Mouse (Mus musculus): ENCODE measurements at regions not wholly inside any gene's neighbourhood (a gene's known extent, or its start where the extent isn't known, plus 50 kb on each side); places are given as distances from the start of the nearest gene placed in this dataset.
A peak's percentile ranks its signal among the peaks of the same experiment; 100 is the strongest.

DNA sequence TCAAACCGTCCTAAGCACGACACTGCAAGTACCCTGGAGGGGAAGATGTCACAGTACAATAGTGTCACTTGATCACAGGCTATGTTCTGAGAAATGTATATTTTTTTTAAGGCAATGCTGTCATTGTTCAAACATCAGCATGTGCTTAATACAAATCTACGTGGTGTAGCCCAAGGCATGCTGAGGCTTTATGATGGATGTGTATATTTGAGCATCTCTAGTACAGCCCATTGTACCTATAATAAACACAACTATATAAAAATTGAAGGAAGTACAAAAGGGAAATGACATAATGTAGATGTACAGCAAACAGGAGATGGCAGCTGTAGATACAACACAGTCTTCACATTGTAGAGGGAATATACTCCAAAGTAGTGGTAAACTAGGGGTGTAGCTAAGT is 309.2 kb downstream of the Galc start:
- no peaks in the 10 kb centered on the region for H3K9me3 ChIP-seq
- H3K4me1 ChIP-seq: no peaks in the 10 kb centered on the region
- no peak overlapping the region for H3K27ac ChIP-seq (replicated peaks)
- 79% methylated on average over 3 of the region's 3 CpGs for WGBS
- H3K27me3 ChIP-seq (replicated peaks; ENCODE audit: low read depth, poor library complexity, severe bottlenecking): no peaks in the 10 kb centered on the region
- H3K36me3 ChIP-seq (replicated peaks): no peaks in the 10 kb centered on the region
- DNase-seq (ENCODE audit: low spot score): no peak
- no peak overlapping the region for H3K4me3 ChIP-seq

DNA sequence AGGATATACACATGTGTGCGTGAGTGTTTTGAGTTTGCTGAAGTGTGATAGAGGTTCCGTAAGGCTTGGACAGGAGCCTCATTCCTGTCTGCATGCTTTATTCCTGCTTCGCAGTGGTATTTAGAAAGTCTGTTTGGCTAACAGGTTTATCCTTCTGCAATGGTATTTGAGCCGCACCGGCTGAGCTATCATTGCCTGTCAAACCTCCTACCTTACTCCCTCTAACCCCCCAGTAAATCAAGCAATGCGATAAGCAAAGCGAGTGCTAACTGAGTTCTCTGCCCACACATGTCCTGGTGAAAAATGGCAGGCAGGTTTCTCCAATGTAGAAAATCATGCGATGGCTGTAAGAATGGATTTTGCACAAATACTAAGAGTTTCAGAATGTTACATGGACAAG is 311.8 kb downstream of the Galc start:
- no peak for DNase-seq (ENCODE audit: low spot score)
- Histone ChIP-seq H3K27me3 (replicated peaks; ENCODE audit: low read depth, poor library complexity, severe bottlenecking) (no peaks in the 10 kb centered on the region), H3K36me3 (replicated peaks) (no peaks in the 10 kb centered on the region), H3K4me3 (no peak overlapping the region), H3K9me3 (no peaks in the 10 kb centered on the region), H3K27ac (replicated peaks) (no peak overlapping the region), H3K4me1 (no peaks in the 10 kb centered on the region)
- 93% methylated on average over 8 of the region's 8 CpGs for WGBS

DNA sequence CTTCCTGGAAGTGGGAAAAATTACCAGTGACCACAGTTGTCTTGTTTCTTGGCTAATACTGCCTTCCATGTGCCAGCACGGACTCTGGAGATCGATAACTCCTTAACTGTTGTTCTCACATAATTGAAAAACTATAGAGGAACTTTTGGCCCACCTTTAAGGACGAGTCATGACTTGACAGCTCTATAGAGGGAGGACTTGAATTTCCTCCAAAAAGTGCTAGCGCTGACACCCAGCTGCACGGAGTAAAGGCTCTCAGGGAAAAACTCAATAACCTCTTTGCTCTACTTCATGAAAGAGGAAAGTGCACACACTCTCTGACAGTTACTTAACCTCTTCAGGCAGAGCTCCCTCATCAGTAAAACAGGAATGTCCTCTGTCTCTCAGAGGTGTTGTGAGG is 320.9 kb downstream of the Galc start:
- no peak overlapping the region for H3K4me3 ChIP-seq
- DNase-seq (ENCODE audit: low spot score): no peak
- H3K36me3 ChIP-seq (replicated peaks): no peaks in the 10 kb centered on the region
- no peaks in the 10 kb centered on the region for H3K4me1 ChIP-seq
- no peaks in the 10 kb centered on the region for H3K27me3 ChIP-seq (replicated peaks; ENCODE audit: low read depth, poor library complexity, severe bottlenecking)
- no peaks in the 10 kb centered on the region for H3K9me3 ChIP-seq
- no peak overlapping the region for H3K27ac ChIP-seq (replicated peaks)
- WGBS: 87% methylated on average over 5 of the region's 5 CpGs

DNA sequence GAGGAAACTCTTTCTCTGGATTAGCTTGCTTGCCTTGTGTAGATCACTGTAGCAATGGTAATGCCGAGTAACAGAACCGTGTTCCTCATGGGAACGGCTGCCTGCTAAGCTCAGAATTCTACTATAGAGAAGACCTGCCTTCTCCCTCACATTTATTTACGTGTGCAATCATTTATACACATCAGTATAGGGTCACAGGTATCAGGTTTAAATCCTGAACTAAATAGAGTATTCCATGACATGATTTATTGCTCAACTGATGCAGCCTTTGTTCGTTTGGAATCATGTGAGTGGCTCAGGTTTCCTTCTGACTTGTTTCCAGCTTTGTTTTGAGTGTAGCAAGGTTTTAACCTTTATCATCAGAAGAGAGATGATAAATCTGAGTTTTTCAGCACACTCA is 329.4 kb downstream of the Galc start:
- H3K4me3 ChIP-seq: no peak overlapping the region
- WGBS: 83% methylated on average over 5 of the region's 5 CpGs
- H3K36me3 ChIP-seq (replicated peaks): no peaks in the 10 kb centered on the region
- no peaks in the 10 kb centered on the region for H3K4me1 ChIP-seq
- no peaks in the 10 kb centered on the region for H3K9me3 ChIP-seq
- no peak for DNase-seq (ENCODE audit: low spot score)
- H3K27ac ChIP-seq (replicated peaks): no peak overlapping the region
- H3K27me3 ChIP-seq (replicated peaks; ENCODE audit: low read depth, poor library complexity, severe bottlenecking): no peaks in the 10 kb centered on the region

DNA sequence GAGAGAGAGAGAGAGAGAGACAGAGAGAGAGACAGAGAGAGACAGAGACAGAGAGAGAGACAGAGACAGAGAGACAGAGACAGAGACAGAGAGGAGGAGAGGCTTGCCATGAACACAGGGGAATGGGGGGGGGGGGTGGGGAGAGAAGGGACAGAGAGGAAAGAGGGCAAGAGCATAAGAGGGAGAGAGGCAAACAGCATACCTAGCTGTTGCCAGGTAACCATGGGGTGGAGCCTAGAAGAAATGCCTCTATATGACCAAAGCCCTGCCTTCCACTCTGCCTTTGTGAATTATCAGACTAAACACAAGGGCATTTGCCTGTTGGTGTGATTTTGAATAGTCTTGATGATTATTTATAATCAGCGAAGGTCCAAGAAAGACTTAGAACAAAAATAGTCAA is 332.2 kb downstream of the Galc start:
- H3K4me1 ChIP-seq: no peaks in the 10 kb centered on the region
- WGBS: 91% methylated on average over 1 of the region's 1 CpGs
- H3K36me3 ChIP-seq (replicated peaks): no peaks in the 10 kb centered on the region
- DNase-seq (ENCODE audit: low spot score): no peak
- H3K4me3 ChIP-seq: no peak overlapping the region
- no peaks in the 10 kb centered on the region for H3K9me3 ChIP-seq
- no peak overlapping the region for H3K27ac ChIP-seq (replicated peaks)
- H3K27me3 ChIP-seq (replicated peaks; ENCODE audit: low read depth, poor library complexity, severe bottlenecking): no peaks in the 10 kb centered on the region

DNA sequence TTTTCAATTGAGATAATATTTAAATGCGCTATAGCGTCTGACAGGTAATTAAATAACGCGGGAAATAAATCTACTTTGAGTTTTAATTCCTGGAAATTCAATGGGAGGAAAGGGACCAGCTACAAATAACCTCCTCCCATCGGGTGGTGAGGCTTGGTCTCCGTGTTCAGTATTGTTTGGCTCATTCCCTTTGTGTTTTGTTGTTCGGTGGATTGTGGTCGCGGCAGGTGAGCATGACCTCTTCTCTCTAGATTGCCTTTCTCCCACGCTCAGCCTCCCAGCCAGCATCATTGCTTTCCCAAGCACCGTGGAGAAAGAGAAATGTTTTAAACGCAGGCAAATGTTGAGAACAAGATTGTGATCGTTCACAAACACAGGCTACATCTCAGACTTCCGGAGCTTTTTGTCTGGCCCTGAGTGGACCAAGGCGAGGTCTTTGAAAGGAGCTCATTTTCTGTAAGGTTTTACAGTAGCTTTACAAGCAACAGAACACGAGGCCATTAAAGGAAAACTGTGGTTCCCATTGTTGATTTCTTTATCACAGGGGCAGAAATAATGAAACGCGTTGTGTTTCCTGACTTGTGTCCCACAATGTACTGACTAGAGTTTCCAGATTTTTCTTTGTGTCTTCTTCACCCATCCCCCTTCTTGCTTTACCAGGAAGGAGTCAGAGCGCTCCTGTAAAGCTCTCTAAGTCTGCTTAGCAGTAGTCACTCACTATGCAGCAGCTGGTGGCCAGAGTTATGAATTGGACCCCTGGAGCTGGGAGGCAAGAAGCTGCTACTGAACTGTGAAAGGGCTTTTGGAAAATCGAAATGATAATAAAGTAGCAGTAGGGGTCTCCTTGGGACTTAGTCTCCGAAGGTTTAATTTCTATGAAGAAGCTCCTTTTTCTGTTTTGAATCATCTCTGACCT is 337.7 kb downstream of the Galc start:
- Histone ChIP-seq H3K4me3 (no peak overlapping the region), H3K9me3 (no peaks in the 10 kb centered on the region), H3K4me1 (no peaks in the 10 kb centered on the region), H3K36me3 (replicated peaks) (no peaks in the 10 kb centered on the region), H3K27ac (replicated peaks) (no peak overlapping the region), H3K27me3 (replicated peaks; ENCODE audit: low read depth, poor library complexity, severe bottlenecking) (no peaks in the 10 kb centered on the region)
- no peak for DNase-seq (ENCODE audit: low spot score)
- 61% methylated on average over 21 of the region's 21 CpGs for WGBS

DNA sequence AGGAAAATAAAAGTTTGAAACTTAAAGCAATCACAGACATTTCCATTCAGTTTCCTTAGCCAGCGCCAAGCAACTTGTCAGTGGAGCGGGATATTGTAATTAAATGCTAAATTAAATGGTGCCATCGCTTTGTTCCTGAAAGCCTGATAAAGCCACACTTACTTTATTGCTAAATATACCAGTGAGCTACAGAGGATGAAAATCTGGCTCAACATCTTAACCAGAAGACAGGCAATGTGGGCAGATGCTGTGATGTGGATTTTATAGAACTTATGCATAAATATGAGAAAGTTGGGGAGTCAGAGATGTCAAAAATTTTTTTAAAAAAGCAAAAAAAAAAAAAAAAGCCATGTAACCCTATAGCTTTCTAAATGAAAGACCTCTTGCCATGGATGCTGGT is 340.8 kb downstream of the Galc start:
- no peaks in the 10 kb centered on the region for H3K27me3 ChIP-seq (replicated peaks; ENCODE audit: low read depth, poor library complexity, severe bottlenecking)
- WGBS: 93% methylated on average over 3 of the region's 3 CpGs
- no peaks in the 10 kb centered on the region for H3K36me3 ChIP-seq (replicated peaks)
- DNase-seq (ENCODE audit: low spot score): no peak
- no peak overlapping the region for H3K4me3 ChIP-seq
- H3K9me3 ChIP-seq: no peaks in the 10 kb centered on the region
- H3K4me1 ChIP-seq: no peaks in the 10 kb centered on the region
- H3K27ac ChIP-seq (replicated peaks): no peak overlapping the region

DNA sequence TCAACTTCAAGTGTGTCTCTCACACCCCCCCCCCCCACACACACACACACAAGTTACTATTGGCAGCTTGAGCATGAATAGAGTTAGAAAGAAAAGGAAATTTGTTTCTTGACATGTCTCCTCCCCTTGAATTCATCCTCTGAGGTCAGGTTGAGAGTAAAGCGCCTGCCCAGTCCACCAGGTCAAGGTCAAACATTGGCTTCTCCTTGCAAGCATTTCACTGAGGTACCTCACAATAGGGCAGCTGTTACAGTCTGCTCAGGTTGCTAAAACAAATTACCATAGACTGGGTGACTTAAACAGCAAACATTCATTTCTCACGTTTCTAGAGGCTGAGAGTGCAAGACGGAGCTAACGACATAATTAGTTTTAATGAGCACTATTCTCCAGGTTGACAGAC is 344.2 kb downstream of the Galc start:
- Histone ChIP-seq H3K36me3 (replicated peaks) (no peaks in the 10 kb centered on the region), H3K4me1 (no peaks in the 10 kb centered on the region), H3K27ac (replicated peaks) (no peak overlapping the region), H3K4me3 (no peak overlapping the region), H3K27me3 (replicated peaks; ENCODE audit: low read depth, poor library complexity, severe bottlenecking) (no peaks in the 10 kb centered on the region), H3K9me3 (no peaks in the 10 kb centered on the region)
- 68% methylated on average over 4 of the region's 4 CpGs for WGBS
- DNase-seq (ENCODE audit: low spot score): no peak

DNA sequence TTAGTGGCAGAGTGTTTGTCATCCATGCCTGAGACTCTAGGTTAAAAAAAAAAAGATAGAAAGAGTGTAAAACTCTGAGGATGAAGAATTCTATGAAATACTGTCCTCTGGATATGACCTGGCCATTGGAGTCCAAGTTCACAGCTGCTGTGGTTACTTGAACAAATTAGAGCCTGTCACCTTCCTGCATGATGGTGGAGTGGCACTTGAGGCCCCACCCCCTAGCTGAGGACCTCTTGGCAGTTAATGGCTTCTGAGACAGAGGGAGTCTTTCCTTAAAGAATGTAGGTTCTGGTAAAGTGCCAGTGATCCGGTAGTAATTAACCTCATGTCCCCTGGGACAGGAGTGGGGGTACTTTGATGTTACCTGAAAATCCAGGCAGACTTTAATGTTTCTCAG is 346.5 kb downstream of the Galc start:
- Histone ChIP-seq H3K27ac (replicated peaks) (no peak overlapping the region), H3K9me3 (no peaks in the 10 kb centered on the region), H3K27me3 (replicated peaks; ENCODE audit: low read depth, poor library complexity, severe bottlenecking) (no peaks in the 10 kb centered on the region), H3K36me3 (replicated peaks) (no peaks in the 10 kb centered on the region), H3K4me3 (no peak overlapping the region), H3K4me1 (no peaks in the 10 kb centered on the region)
- no peak for DNase-seq (ENCODE audit: low spot score)
- WGBS: 70% methylated on average over 1 of the region's 1 CpGs

DNA sequence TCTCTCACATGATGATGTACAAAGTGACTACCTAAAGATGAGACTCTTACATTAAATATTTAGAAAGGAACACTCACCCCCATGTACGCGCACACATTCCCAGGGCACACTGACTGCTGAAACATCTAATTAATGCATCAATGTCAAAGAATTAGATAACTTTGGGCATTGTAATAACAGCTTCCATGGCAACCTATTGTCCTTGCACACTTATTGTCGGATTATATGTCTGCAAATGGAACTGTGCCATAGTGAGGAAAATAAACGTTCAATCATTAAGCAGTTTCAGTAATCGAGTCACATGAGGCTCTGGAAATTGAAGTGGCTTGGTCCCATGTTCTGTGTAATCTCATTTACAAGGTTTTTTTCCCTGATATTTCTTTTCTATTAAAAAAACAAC is 360.0 kb downstream of the Galc start:
- H3K4me1 ChIP-seq: no peaks in the 10 kb centered on the region
- no peak overlapping the region for H3K4me3 ChIP-seq
- DNase-seq (ENCODE audit: low spot score): no peak
- H3K27ac ChIP-seq (replicated peaks): no peak overlapping the region
- WGBS: 89% methylated on average over 5 of the region's 5 CpGs
- no peaks in the 10 kb centered on the region for H3K27me3 ChIP-seq (replicated peaks; ENCODE audit: low read depth, poor library complexity, severe bottlenecking)
- no peaks in the 10 kb centered on the region for H3K36me3 ChIP-seq (replicated peaks)
- H3K9me3 ChIP-seq: no peaks in the 10 kb centered on the region

DNA sequence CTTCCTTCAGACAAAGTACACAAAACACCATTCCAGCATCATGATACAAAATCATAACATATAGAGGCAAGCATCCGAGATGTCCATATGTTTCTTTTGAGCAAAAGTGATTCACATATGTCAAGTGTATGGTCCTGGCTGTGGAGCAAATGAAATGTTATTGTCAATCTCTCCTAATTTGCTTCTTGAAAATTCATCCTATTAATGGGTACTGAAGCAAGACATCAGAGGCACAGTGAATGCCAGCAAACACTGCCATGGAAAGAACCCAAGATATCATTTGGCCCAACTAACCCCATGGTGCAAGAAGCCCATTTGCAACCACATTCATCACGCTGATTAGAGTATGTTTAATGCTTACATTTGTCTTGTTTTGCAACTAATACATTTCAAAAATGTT is 361.1 kb downstream of the Galc start:
- no peaks in the 10 kb centered on the region for H3K36me3 ChIP-seq (replicated peaks)

DNA sequence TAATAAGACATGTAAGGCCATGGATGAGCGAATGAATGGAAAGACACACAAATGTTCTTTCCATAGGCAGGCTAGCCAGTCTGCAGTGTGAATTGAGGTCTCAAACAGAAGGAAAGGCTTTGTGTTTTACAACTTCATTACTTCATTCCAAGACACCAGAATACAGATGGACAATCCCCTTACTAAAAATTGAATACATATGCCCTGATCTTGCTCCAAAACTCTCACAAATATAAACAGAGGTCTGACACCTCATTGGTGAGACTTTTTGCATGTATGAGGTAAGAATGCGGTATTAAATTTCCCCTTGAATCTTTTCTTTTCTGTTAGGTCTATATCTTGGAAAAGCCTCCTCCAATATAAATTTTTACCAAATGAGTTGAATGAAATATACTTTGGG is 363.3 kb downstream of the Galc start:
- no peaks in the 10 kb centered on the region for H3K4me1 ChIP-seq
- H3K9me3 ChIP-seq: no peaks in the 10 kb centered on the region
- no peak overlapping the region for H3K27ac ChIP-seq (replicated peaks)
- WGBS: 90% methylated on average over 2 of the region's 2 CpGs
- H3K27me3 ChIP-seq (replicated peaks; ENCODE audit: low read depth, poor library complexity, severe bottlenecking): no peaks in the 10 kb centered on the region
- H3K4me3 ChIP-seq: no peak overlapping the region
- no peaks in the 10 kb centered on the region for H3K36me3 ChIP-seq (replicated peaks)
- no peak for DNase-seq (ENCODE audit: low spot score)

More for the DNA sequence above, 361.1 kb downstream of the Galc start:
- H3K27me3 ChIP-seq (replicated peaks; ENCODE audit: low read depth, poor library complexity, severe bottlenecking): no peaks in the 10 kb centered on the region
- no peaks in the 10 kb centered on the region for H3K9me3 ChIP-seq
- no peak for DNase-seq (ENCODE audit: low spot score)
- no peak overlapping the region for H3K27ac ChIP-seq (replicated peaks)
- WGBS: 86% methylated on average over 2 of the region's 2 CpGs
- no peak overlapping the region for H3K4me3 ChIP-seq
- no peaks in the 10 kb centered on the region for H3K4me1 ChIP-seq

DNA sequence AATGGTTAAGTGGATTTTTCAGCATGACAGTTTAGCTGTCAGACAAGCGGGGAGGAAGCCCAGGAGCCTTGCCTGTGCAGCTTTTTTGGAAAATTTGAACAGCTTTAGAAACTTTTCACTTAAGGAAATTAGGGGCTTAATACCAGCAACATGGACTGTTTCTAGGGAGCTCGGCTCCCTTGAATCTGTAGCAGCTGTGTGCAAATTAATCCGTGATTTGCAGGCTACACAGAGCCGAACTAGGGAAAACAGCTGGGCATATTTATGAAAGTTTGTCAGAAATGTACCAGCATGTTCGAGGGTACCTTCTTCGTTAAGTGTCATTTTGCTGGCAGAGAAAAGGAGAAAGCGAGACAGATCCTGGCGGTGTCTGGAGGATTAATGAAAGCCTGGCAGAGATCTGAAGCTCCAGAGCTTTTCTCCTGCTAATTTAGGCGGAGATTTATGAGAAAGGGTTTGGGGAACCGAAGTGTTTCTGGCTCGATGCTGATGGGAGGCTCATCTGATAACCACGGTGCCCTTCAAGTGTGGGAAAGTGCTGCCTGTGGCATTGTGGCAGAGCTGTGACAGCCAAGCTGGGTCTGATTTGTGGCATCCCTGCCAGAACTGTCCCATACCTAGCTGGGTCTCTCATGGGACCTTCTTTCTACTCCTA is 370.3 kb downstream of the Galc start:
- Histone ChIP-seq H3K4me1 (peaks cover 19% of the 10 kb centered on the region), H3K9me3 (no peaks in the 10 kb centered on the region), H3K27me3 (replicated peaks; ENCODE audit: low read depth, poor library complexity, severe bottlenecking) (0 out of 2 replicates have a peak, but pooled peaks cover 3% of the 10 kb centered on the region), H3K36me3 (replicated peaks) (no peaks in the 10 kb centered on the region), H3K4me3 (peak overlapping the region; percentile 4), H3K27ac (replicated peaks) (no peak overlapping the region)
- WGBS: 22% methylated on average over 12 of the region's 12 CpGs
- DNase-seq (ENCODE audit: low spot score): peak; percentile 8

Measured in embryonic facial prominence, embryonic 10.5 days (tissue).